11 mouse cellular contexts compared by ENCODE assay signal in genomic region chrX:74176959-74177358, GRCm38 (mm10). TPM values are rescaled to one million over a fixed set of nuclear protein-coding genes. Genes with fewer than 3 reads are reported as not detected.
"Had no signal": no experiment of that assay in that cellular context is flagged by ENCODE, and none has a peak within 500 bp of the region (broad histone marks: within the 10 kb centered on the region; RNA-seq: fewer than 3 reads in every experiment).

Gene Tktl1 (plus strand): TSS chrX:74177259.

- DNase-seq: liver, postnatal 0 days; lung, adult 2 months; lung, postnatal 14 days; lung, postnatal 36 days; right cerebral cortex, postnatal 14 days; thymus, adult 18-20 months; thymus, postnatal 14 days; thymus, postnatal 4 days had no signal

RNA-seq across cellular contexts. Expression of gene Tktl1, which starts in this region (rescaled TPM):
- total RNA-seq: megakaryocyte progenitor cell, adult 5-6 weeks; midbrain, postnatal 0 days; monocyte, adult 5-6 weeks had no signal
